Mouse (Mus musculus) heart, adult 2 months (tissue): ENCODE results near the gene Cox11. TPM values are rescaled to one million over a fixed set of nuclear protein-coding genes. Genes with fewer than 3 reads are reported as not detected.

ENCODE experiments used
- DNase-seq, 2 experiments: peaks; one replicate each; pipeline ENCODE4 v3.0.0; 2021
- H3K27ac ChIP-seq: fragments of 200-600 bp; 2 replicates; pipeline ENCODE4 v1.8.1; 2022
- H3K27me3 ChIP-seq: fragments of 200-500 bp; 2 replicates; pipeline ENCODE4 v1.6.1; 2012; ENCODE audit warnings: mild to moderate bottlenecking, low read length, inconsistent platforms, mixed read lengths; ENCODE audit not compliant: control insufficient read depth, insufficient read depth
- H3K36me3 ChIP-seq: fragments of 200-500 bp; 2 replicates; pipeline ENCODE4 v1.6.1; 2012; ENCODE audit warnings: low read length, inconsistent platforms; ENCODE audit not compliant: control insufficient read depth, insufficient read depth
- H3K4me1 ChIP-seq: fragments of 200-500 bp; 2 replicates; pipeline ENCODE4 v1.6.1; 2011; ENCODE audit warnings: low read length; ENCODE audit not compliant: control insufficient read depth, insufficient read depth
- H3K4me3 ChIP-seq: fragments of 200-600 bp; 2 replicates; pipeline ENCODE4 v1.8.1; 2022
- H3K79me2 ChIP-seq: fragments of 200-500 bp; replicated peaks from 2 replicates; pipeline ENCODE4 v1.6.1; 2012; ENCODE audit warnings: mild to moderate bottlenecking, inconsistent platforms, low read length, moderate library complexity, mixed read lengths; ENCODE audit not compliant: control insufficient read depth, insufficient read depth
- H3K9ac ChIP-seq: fragments of 200-500 bp; 2 replicates; pipeline ENCODE4 v1.6.1; 2012; ENCODE audit warnings: low read depth, mild to moderate bottlenecking, control low read depth, inconsistent platforms, low read length, mixed read lengths
- CTCF ChIP-seq: fragments of 200-600 bp; IDR thresholded peaks from 2 replicates; pipeline ENCODE4 v1.8.1; 2022; ENCODE audit warnings: antibody characterized with exemption, mild to moderate bottlenecking, moderate library complexity
- EP300 ChIP-seq: fragments of 200-500 bp; IDR thresholded peaks from 2 replicates; pipeline ENCODE4 v1.6.1; 2011; ENCODE audit warnings: low read depth, low read length, control low read depth; ENCODE audit not compliant: insufficient read depth
- POLR2A ChIP-seq: fragments of 200-500 bp; IDR thresholded peaks from 2 replicates; pipeline ENCODE4 v1.6.1; 2011; ENCODE audit warnings: mild to moderate bottlenecking, low read depth, low read length, control low read depth; ENCODE audit not compliant: insufficient read depth
- WGBS: fragments of 180-500 bp; shearing (Covaris S2); methylation state at CpG from one replicate; pipeline ENCODE4 v1.1.7; 2018; 5-methylcytosine and 5-hydroxymethylcytosine counted together
- intact Hi-C: fragments of 180-260 bp; cut with DNase I; formaldehyde crosslinking; loops from one replicate; pipeline ENCODE4 v1.15.1; 2025
- polyA plus RNA-seq: library from polyadenylated mRNA; depleted of rRNA; stranded (reverse); fragments of >200 nt; gene quantifications from 2 replicates; pipeline ENCODE4 v1.2.3, GENCODE M21; 2012
- total RNA-seq, 2 experiments: library from RNA; stranded (reverse); gene quantifications; 2 replicates each; pipeline ENCODE4 v1.2.3; 2021

Cox11 gene
- total and polyA plus RNA-seq, 3 experiments = 15.4 to 26.0 (median 19.8) TPM

- H3K9ac ChIP-seq = no peak overlapping the region
- no peak for DNase-seq
- H3K4me3 ChIP-seq = no peak overlapping the region
- no peaks in the 10 kb centered on the region for H3K27me3 ChIP-seq
- H3K79me2 ChIP-seq = no peaks in the 10 kb centered on the region
- WGBS = 48% methylated on average over 1 of the region's 1 CpGs
- TF ChIP-seq POLR2A (no peak), CTCF (no peak), EP300 (no peak)
- H3K4me1 ChIP-seq = no peaks in the 10 kb centered on the region; the same call in none of the 2 replicates
- intact Hi-C loops = no loop called here
- no peak overlapping the region for H3K27ac ChIP-seq
- H3K36me3 ChIP-seq = no peaks in the 10 kb centered on the region
Observed at GRCm38 (mm10) chr11:90627751-90628150, 10.2 kb upstream of the Cox11 start.

GRCm38 (mm10) chr11:90632480-90632879 is 5.5 kb upstream of the Cox11 start:
- no peak for DNase-seq
- H3K27ac ChIP-seq = no peak overlapping the region
- intact Hi-C loops = loop anchor here (10.0 kb wide), 1 partner anchor 628 kb away; the partner anchor contains the start of gene Pctp

DNA sequence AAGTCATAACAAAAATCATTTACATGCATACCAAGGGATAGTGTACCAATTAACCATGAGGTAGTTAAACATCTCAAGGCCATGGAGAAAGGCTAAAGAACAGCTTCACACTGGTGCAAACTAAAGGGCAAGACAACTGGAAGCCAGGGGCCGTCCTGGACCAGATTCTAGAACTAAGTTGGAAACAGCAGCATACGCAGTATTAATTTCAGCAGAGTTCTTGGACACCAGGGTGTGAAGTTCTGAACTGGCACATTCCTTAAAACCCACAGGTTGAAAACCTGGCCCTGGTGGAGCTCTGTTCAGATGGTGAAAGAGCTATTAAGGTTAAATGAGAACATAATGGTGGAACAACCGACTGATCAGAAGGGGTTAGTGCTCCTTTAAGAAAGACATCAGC is 3.3 kb upstream of the Cox11 start:
- no peaks in the 10 kb centered on the region for H3K4me1 ChIP-seq
- intact Hi-C loops = loop anchor here (10.0 kb wide), 1 partner anchor 630 kb away; the partner anchor contains the start of gene Pctp
- no peak overlapping the region for H3K9ac ChIP-seq
- H3K27me3 ChIP-seq = no peaks in the 10 kb centered on the region
- TF ChIP-seq EP300 (no peak), POLR2A (no peak), CTCF (no peak)
- H3K27ac ChIP-seq = no peak overlapping the region
- peaks cover 5% of the 10 kb centered on the region; the same call in 1 of the 2 replicates for H3K79me2 ChIP-seq
- H3K4me3 ChIP-seq = no peak overlapping the region
- DNase-seq = no peak
- H3K36me3 ChIP-seq = peaks cover 3% of the 10 kb centered on the region
- 81% methylated on average over 3 of the region's 3 CpGs for WGBS

More at GRCm38 (mm10) chr11:90632480-90632879, 5.5 kb upstream of the Cox11 start:
- Histone ChIP-seq H3K9ac (no peak overlapping the region), H3K4me3 (no peak overlapping the region), H3K36me3 (no peaks in the 10 kb centered on the region; the same call in 1 of the 2 replicates), H3K27me3 (no peaks in the 10 kb centered on the region), H3K79me2 (0 out of 2 replicates have a peak, but pooled peaks cover 1% of the 10 kb centered on the region), H3K4me1 (no peaks in the 10 kb centered on the region)
- no peak for TF ChIP-seq POLR2A
- peak; percentile 35 for TF ChIP-seq CTCF
- 76% methylated on average over 2 of the region's 2 CpGs for WGBS

DNA sequence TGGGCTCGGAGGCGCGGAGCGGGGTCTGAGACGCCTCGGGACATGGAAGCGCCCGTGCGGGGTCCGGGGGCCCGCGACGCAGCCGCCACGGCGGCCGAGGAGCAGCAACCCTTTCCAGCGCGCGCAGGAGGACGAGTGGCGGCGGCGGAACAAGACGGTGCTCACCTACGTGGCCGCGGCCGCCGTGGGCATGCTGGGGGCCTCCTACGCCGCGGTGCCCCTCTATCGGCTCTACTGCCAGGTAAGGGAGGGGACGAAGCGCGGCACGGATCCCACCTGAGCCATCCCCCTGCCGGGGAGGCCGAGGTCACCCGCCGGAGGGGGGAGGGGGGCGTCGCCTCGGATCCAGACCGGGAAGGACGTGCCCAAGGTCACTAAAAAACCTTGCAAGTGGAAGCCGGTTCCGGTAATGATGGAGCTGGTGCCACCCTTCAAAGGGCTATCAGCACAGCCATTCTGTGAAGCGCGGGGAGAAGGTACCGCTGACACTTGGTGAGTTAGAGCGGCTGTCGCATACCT is 398 bp downstream of the Cox11 start:
- H3K27ac ChIP-seq = peak overlapping the region; percentile 91
- intact Hi-C loops = loop anchor here (10.0 kb wide), 1 partner anchor 634 kb away; the partner anchor contains the start of gene Pctp
- H3K36me3 ChIP-seq = peaks cover 5% of the 10 kb centered on the region
- H3K4me3 ChIP-seq = peak overlapping the region; percentile 77
- TF ChIP-seq EP300 (no peak), CTCF (no peak), POLR2A (no peak)
- under 1% methylated on average over 53 of the region's 54 CpGs for WGBS
- peaks cover 5% of the 10 kb centered on the region; the same call in 1 of the 2 replicates for H3K79me2 ChIP-seq
- DNase-seq = no peak
- no peaks in the 10 kb centered on the region for H3K27me3 ChIP-seq
- H3K4me1 ChIP-seq = peaks cover 2% of the 10 kb centered on the region; the same call in 1 of the 2 replicates
- H3K9ac ChIP-seq = peak overlapping the region; percentile 98

- intact Hi-C loops = no loop called here
- TF ChIP-seq POLR2A (no peak), CTCF (no peak), EP300 (no peak)
- Histone ChIP-seq H3K27ac (no peak overlapping the region), H3K36me3 (peaks cover 5% of the 10 kb centered on the region), H3K27me3 (no peaks in the 10 kb centered on the region), H3K9ac (no peak overlapping the region), H3K4me3 (no peak overlapping the region), H3K79me2 (no peaks in the 10 kb centered on the region), H3K4me1 (no peaks in the 10 kb centered on the region)
- 79% methylated on average over 6 of the region's 6 CpGs for WGBS
- DNase-seq = no peak
Observed at GRCm38 (mm10) chr11:90649777-90650176, 11.8 kb downstream of the Cox11 start.

- no peak for DNase-seq
- TF ChIP-seq EP300 = no peak
- no peak overlapping the region for H3K9ac ChIP-seq
- no peak overlapping the region for H3K27ac ChIP-seq
- intact Hi-C loops = no loop called here
- no peaks in the 10 kb centered on the region for H3K4me1 ChIP-seq
- peaks cover 4% of the 10 kb centered on the region for H3K36me3 ChIP-seq
- no peaks in the 10 kb centered on the region for H3K79me2 ChIP-seq
- H3K4me3 ChIP-seq = no peak overlapping the region
- 61% methylated on average over 9 of the region's 9 CpGs for WGBS
- H3K27me3 ChIP-seq = no peaks in the 10 kb centered on the region
Observed at GRCm38 (mm10) chr11:90650231-90650885, 12.4 kb downstream of the Cox11 start.
